Mouse (Mus musculus) stomach, adult 2 months (tissue): Measurements from ENCODE around the gene Washc3. TPM values are rescaled to one million over a fixed set of nuclear protein-coding genes. Genes with fewer than 3 reads are reported as not detected.

ENCODE experiments used
- polyA plus RNA-seq: library from polyadenylated mRNA; depleted of rRNA; stranded (reverse); fragments of >200 nt; gene quantifications from 2 replicates; pipeline ENCODE4 v1.2.3, GENCODE M21; 2012; rRNA removed

Gene Washc3
- 2.5 and 2.9 TPM in 2 replicates for polyA plus RNA-seq

DNA sequence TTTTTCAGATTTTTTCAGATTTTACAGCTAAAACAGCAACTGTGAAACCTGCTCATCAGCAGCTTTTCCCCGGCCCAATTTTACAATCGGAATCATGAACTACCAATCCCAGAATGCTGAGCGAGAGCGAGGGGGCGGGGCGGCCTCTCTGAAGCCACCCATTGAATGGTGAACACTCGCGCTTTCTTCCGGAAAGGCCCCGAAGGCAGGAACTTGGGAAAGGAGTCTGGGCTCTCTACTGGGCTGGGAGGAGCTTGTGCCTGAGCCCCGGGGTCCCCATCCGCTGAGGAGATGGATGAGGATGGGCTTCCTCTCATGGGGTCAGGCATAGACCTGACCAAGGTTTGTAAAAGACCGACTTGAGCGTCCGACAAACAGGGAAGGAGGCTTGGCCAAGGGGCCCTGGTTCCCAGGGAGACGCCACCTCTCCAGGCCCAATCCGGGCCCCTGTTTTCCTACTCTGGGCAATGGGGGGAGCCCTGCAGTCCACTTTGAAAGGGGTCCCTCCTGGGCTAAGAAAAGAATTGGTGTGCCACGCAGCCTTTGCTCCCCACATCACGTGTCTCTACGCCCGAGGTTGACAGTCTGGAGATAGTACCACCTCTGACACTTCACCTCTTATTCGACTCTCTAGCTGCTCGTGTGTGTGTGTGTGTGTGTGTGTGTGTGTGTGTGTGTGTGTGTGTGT is at the start of gene Washc3:
TSS of gene Washc3 (plus strand) at position 143 of the 688 bp plus-strand sequence.

Other genes with a start within 250 kb of the Washc3 start
- gene Pmch, start 110.0 kb upstream of the Washc3 start, polyA plus RNA-seq: not detected in 2 replicates
- gene Parpbp, start 54.2 kb upstream of the Washc3 start, polyA plus RNA-seq: 0.12 TPM in 2 replicates
- gene Nup37, start 54.1 kb upstream of the Washc3 start, polyA plus RNA-seq: 0.58 TPM in 2 replicates
- 2.9 and 3.1 TPM in 2 replicates for gene Dram1, start 178.0 kb downstream of the Washc3 start, polyA plus RNA-seq
- 2.0 and 2.9 TPM in 2 replicates for gene Gnptab, start 178.0 kb downstream of the Washc3 start, polyA plus RNA-seq